Mouse (Mus musculus) sigmoid colon, adult 10 weeks (tissue): Measurements from ENCODE around the gene Alox12. TPM values are rescaled to one million over a fixed set of nuclear protein-coding genes. Genes with fewer than 3 reads are reported as not detected.

Source experiments
- polyA plus RNA-seq: library from polyadenylated mRNA; stranded (reverse); fragments of 350-450 nt; fragmentation: Illumina TruSeq; extraction: RNeasy Lipid Tissue Mini Kit (QIAGEN cat#74804); gene quantifications from one replicate; pipeline ENCODE4 v1.2.3, GENCODE M21; 2014; ENCODE audit warnings: low read depth, low replicate concordance

Alox12 gene
- polyA plus RNA-seq = 1.3 TPM

DNA sequence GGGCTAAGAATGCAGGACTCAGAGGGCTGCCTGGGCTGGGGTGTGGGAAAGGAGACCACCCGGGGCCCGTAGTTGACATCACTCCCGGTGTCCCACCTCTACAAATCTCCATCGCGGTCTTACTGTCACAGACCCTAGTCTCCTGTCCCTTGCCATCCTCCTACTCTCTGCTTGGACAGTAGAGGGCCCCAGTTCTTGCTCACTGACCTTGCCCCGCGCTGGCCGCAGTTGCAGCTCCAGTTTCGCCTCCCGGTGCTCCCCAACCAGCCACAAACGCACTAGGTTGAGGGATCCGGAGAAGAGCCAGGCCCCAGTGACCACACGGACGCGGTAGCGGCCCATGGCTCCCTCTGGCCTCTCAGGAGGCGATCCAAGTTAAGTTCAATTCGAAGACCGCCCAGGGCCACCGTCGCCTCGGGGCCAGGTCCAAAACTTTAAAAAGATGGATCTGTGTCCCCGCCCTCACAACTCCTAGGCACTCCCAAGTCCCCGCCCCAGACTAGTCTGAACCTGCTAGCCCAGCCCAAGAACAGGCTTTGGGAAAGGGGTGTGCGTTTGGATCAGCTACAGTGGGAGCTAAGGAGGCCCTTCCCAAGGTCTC is at the start of gene Alox12:
Gene Alox12 (minus strand): TSS at position 423 of the 601 bp plus-strand sequence.

GRCm38 (mm10) chr11:70239541-70240279 is 15.4 kb downstream of the Alox12 start, which contains the start of the genes Gm21988 and Rnasek:
Gene Gm21988 (minus strand): TSS chr11:70239830.
Gene Rnasek (minus strand): TSS chr11:70239842.

GRCm38 (mm10) chr11:70237457-70238167 is 17.5 kb downstream of the Alox12 start, which contains the start of gene 0610010K14Rik:
Gene 0610010K14Rik (minus strand): TSS chr11:70237914.

DNA sequence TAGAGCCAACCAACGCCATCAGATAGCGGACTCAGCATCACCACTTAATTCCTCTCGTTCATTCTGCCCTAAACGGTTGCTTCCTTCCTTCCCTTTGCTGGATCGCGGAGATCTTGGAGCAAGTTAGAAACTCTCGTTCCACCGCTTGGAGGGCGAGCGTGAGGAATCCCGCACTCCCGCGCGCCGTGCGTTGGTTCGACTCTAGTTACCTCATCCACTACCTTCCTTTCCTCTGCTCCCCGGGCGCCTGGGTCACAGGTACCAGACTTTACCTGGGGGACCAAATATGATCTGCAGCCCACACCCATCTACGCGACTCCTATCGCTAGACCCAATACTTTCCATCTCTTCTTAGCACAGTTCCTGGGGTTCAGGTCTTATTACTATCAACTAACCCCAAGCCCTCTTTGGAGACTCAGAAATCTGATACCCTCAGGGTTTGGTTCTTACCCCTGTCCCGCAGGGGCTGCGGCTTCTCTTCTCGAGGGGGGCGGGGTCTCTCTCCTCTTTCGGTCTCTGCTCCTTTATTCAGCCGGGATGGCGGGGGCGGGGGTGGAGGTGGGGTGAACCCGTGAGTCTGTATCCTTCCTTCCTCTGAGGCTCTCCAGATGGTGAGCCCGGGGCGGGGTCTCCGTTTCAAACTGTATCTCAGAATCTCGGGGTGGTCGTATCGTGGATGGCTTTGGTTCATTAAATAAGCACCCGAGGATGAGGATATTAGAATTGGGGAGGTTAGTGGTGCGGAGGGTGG is 25.7 kb downstream of the Alox12 start, which contains the start of gene Bcl6b:
Gene Bcl6b (minus strand): TSS at position 539 of the 751 bp plus-strand sequence.

GRCm38 (mm10) chr11:70220731-70221602 is 34.2 kb downstream of the Alox12 start, which contains the start of gene Slc16a13:
Gene Slc16a13 (minus strand): TSS chr11:70221064.

DNA sequence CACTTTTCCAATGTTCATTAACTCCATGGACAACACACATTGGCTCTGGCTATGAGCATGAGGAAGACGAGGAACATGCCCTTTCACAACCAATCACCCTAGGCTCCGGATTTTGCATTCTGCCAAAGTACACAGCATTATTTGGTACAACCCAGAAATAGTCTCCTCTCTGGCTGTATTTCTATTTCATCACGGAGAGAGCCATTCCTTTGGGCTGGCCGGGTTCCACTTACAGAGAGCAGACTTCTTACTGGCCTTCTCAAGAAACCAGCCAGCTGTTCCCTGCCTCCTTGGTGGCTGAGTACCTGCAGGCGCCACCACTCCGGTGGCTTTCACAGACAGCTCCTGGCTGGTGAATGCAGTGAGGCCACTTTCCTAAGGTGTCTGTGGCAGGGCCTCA is 42.7 kb downstream of the Alox12 start, which contains the start of gene Slc16a11:
Gene Slc16a11 (plus strand): TSS at position 330 of the 400 bp plus-strand sequence.

Other genes starting within 250 kb of the Alox12 start
- 9.9 TPM for gene Acadvl, start 239.9 kb downstream of the Alox12 start, polyA plus RNA-seq
- gene Dlg4, start 238.4 kb downstream of the Alox12 start, polyA plus RNA-seq = 1.0 TPM
- not detected for gene Asgr1, start 201.3 kb downstream of the Alox12 start, polyA plus RNA-seq
- not detected for gene Asgr2, start 162.7 kb downstream of the Alox12 start, polyA plus RNA-seq
- 5.0 TPM for gene Mgl2, start 125.0 kb downstream of the Alox12 start, polyA plus RNA-seq
- gene Clec10a, start 99.2 kb downstream of the Alox12 start, polyA plus RNA-seq = 3.1 TPM
- gene Slc16a11, start 42.6 kb downstream of the Alox12 start, polyA plus RNA-seq = 0.69 TPM
- 3.1 TPM for gene Slc16a13, start 34.3 kb downstream of the Alox12 start, polyA plus RNA-seq
- 2.3 TPM for gene Bcl6b, start 25.6 kb downstream of the Alox12 start, polyA plus RNA-seq
- gene 0610010K14Rik, start 17.4 kb downstream of the Alox12 start, polyA plus RNA-seq = 1.8 TPM
- gene Gm21988, start 15.5 kb downstream of the Alox12 start, polyA plus RNA-seq = 0.69 TPM
- 24.0 TPM for gene Rnasek, start 15.5 kb downstream of the Alox12 start, polyA plus RNA-seq
- not detected for gene Alox12e, start 67.3 kb upstream of the Alox12 start, polyA plus RNA-seq
- 5.9 TPM for gene Alox15, start 96.7 kb upstream of the Alox12 start, polyA plus RNA-seq
- 6.3 TPM for gene Pelp1, start 154.7 kb upstream of the Alox12 start, polyA plus RNA-seq
- gene Arrb2, start 177.3 kb upstream of the Alox12 start, polyA plus RNA-seq = 0.47 TPM
- gene Med11, start 196.6 kb upstream of the Alox12 start, polyA plus RNA-seq = 8.1 TPM
- 0.28 TPM for gene Zmynd15, start 204.1 kb upstream of the Alox12 start, polyA plus RNA-seq
- gene Cxcl16, start 204.6 kb upstream of the Alox12 start, polyA plus RNA-seq = 12.0 TPM
- 1.6 TPM for gene Tm4sf5, start 249.9 kb upstream of the Alox12 start, polyA plus RNA-seq